Mouse (Mus musculus) 3134 (cell line): ENCODE results near the gene Tent4b.

Experiments used
- DNase-seq: peaks from one replicate; pipeline ENCODE4 v3.0.0-alpha.2; 2011; ENCODE audit warnings: low spot score; ENCODE audit not compliant: insufficient read length; ENCODE audit errors: extremely low read depth

Tent4b gene

DNA sequence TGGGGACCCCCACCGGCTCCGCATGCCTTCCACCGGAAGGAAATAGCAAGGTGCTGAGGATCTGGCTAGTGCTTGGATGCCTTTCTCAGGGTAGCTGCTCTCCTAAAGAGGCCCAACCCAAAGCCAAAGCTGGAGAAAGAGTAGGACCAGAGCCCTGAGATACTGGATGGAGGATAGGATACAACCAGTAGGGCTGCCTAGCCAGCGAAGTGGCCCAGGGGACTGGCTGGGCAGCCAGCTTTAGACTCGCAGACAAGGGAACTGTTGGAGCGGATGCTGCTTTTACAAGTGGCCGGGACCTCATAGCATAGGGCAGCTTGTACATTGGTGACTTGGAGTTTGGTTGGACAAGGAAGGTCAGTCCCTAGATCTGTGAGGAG, 74.0 kb downstream of the Tent4b start:
- no peak for DNase-seq

- no peak for DNase-seq
Observed at GRCm38 (mm10) chr8:88274090-88274489, 75.1 kb downstream of the Tent4b start.

GRCm38 (mm10) chr8:88279220-88279619, 80.2 kb downstream of the Tent4b start:
- DNase-seq = no peak

- DNase-seq = no peak
Observed at GRCm38 (mm10) chr8:88279670-88280069, 80.7 kb downstream of the Tent4b start.

- DNase-seq = peak; percentile 65
Observed at GRCm38 (mm10) chr8:88280904-88281303, 81.9 kb downstream of the Tent4b start.

DNA sequence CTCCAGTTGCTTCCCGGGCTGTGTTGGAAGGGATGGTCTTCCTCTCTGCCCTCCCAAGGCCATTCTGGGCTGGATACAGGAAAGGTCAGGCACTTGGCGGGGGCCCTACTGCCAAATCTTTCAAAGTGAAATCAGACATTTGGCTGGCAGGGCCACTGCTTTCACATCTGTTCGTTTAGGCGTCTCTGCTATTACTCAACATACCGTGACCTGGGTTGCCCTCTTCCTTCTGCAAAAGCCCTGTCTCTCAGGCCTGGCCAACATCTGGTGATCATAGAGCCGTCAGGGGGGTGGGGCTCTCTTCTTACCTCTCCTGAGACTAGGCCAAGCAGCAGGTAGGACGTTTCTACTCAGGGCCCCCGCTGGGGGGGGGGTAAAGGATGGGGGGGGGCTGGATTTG, 83.7 kb downstream of the Tent4b start:
- peak; percentile 75 for DNase-seq

DNA sequence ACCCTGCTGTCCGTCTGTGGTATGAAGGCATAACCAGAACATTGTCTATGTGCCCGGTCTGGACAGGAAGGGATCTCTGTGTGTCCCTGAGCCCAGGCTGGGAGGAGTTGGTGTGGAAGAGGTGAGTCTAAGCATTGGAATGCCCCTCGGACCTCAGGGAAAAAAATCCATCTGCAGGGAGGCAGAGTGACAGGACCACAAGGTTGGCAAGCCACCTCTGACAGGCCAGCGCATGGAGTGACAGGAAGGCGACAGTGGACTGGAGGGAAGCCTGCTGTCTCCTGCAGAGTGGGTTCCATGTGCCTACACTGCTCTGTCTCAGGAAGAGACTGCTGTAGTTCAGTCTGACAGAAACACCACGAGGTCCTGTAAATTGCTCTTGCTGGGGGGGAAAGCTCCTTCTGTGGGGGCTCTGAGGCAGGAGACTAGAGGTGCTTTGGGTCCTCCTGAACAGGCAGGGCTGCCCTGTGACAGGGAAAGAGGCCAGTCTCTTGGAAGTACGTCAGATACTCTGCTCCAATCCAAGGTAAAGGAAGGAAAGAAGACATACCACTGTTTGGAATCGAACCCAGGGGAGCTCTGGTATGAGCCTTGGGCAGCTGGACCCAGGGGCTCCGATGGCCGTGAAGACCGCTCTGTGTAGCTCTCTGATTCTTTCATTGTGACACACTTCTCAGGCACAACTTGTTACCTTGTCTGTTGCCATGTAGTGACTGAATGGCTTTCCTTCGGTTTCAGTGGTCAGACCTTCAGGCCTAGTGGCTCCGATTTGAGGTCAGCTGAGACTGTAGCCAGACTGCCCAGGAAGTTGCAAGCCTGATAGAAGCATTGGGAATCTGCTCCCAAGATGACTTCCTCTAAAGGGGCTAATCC, 84.5 kb downstream of the Tent4b start:
- peak; percentile 81 for DNase-seq

DNA sequence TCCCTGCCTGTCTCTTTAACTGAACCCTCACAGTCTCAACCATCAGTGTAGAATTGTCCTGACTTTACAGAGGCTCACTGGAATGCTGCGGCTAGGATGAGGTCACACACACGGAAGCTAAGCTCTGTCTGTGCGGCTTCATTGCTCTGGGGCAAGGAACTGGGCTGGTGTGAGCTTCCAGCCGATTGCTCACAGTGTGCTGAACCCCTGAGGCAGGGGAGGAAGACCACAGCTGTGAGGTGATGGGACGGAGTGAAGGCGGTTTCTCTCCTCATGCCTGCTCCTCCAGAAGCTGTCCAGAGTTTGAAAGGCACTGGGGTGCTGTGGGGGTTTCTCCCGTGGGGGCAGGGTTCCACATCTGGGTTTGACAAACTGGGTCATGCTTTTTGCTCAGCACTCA, 85.7 kb downstream of the Tent4b start:
- peak; percentile 78 for DNase-seq

GRCm38 (mm10) chr8:88285469-88286356, 86.7 kb downstream of the Tent4b start:
- peak; percentile 44 for DNase-seq

DNA sequence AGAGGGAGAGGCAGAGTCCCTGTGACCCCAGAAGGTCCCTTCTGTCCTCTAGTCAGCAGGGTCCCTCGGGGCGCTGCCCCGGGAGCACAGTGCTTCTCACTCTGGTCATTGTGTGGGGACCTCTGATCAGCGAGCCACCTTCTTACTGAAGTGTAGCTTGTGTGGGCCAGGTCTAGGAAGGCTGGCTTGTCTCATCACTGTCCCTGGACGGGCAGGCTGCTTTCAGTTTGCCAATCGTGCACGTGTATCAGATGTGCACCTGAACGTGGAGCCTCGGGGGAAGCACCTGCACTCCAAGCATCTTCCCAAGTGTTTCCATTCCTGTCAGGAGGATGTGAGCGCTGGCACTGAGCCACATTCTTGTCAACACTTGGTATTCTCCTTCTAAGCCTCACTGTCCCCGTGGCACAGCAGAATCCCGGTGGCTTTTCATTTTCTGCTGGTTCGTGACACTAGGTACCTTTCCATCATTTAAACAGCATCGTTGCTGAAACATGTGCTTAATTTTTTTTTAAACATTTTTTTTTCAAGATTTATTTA, 87.5 kb downstream of the Tent4b start:
- DNase-seq = peak; percentile 40

DNA sequence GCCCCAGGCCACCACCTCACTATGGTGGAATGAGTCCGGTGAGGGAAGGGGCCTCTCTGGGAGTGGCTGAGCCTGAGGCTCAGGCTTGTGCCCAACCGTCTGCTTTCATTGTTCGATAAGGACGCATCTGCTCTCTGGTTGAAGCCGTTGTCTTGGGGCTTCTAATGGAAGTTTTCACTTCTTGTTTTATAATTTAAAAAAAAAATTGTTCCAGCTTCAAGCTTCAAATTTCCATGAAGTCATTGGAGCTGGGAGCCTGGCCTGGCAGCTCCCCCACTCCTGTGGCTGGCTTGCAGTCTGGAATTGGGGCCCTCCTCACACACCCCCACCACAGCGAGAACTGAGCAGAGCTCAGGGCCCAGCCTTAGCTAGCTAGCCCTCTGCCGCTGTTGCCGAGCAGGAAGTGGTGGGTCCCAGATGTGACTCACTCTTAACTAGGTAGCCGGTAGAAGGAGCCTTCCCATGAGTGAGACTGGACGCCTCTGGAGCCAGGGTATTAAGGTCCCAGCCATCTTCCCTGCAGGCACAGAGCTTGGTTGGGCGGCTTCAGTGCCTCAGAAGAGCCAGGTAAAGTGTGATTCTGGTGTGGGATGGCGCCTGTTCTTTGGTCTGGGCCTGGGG, 89.7 kb downstream of the Tent4b start:
- peak; percentile 77 for DNase-seq

DNA sequence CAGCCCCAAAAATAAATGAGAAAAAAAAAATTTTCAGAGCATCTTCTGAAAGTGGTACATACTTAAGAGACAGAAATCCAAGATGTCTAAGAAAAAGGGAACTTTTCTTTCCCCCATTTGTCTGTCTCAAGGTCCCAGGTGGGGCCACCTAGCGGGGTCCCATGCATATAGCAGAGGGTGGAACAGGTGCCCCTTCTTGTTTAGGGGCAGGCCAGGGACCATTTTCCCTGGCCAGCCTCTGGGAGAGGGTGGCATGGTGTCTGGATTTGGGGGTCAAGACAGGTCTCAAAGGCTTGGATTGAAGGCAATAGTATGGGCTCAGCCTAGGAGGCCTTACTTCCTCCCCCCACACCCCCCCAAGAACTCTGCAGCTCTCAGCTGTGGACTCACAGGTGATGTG, 90.9 kb downstream of the Tent4b start:
- DNase-seq = no peak

GRCm38 (mm10) chr8:88290326-88291304, 91.6 kb downstream of the Tent4b start:
- DNase-seq = no peak

DNA sequence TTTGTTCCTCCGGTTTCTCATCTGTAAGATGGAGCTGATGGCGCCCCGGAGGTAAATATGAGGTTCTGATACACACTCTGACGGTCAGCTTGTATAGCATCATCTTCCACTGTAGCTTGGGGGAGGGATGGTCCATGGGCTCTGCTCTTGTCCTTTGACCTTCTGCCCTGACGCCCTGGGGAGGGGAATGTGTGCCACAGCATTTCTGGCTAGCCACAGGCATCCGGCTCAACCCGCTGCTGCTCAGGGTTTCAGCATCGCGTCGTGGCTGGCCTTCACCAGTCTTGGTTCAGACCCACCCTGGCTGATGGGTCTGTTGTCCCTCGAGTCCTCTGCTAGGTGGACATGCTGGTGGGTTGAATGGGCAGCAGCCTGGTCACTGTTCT, 92.3 kb downstream of the Tent4b start:
- peak; percentile 44 for DNase-seq

- DNase-seq = no peak
Observed at GRCm38 (mm10) chr8:88292926-88293325, 93.9 kb downstream of the Tent4b start.

GRCm38 (mm10) chr8:88293590-88294356, 94.8 kb downstream of the Tent4b start:
- no peak for DNase-seq

GRCm38 (mm10) chr8:88294977-88295376, 96.0 kb downstream of the Tent4b start:
- DNase-seq = no peak

GRCm38 (mm10) chr8:88297976-88298732, 99.1 kb downstream of the Tent4b start:
- no peak for DNase-seq
